Mouse (Mus musculus) retina, postnatal 1 day (tissue): ENCODE data around the gene Fktn.
"Not testable (repeated sequence)": the region's sequence is repeated elsewhere in the genome, so short reads cannot be mapped to it uniquely, and the experiment has no call there.

Source experiments
- DNase-seq: peaks from one replicate; pipeline ENCODE4 v3.0.0-alpha.2; 2012

The Fktn gene

GRCm38 (mm10) chr4:53713704-53714050 lies at the start of gene Fktn:
TSS of gene Fktn (plus strand) at chr4:53713998.
- DNase-seq, result no peak

- DNase-seq, result no peak
These were observed 31.7 kb upstream of the Fktn start for GRCm38 (mm10) chr4:53682092-53682491.

GRCm38 (mm10) chr4:53688965-53689364 lies 24.8 kb upstream of the Fktn start:
- no peak for DNase-seq

- no peak for DNase-seq
These were observed 22.4 kb upstream of the Fktn start for GRCm38 (mm10) chr4:53691418-53691817.

- not testable (repeated sequence) for DNase-seq
These were observed 4.6 kb upstream of the Fktn start for GRCm38 (mm10) chr4:53709166-53709565.

GRCm38 (mm10) chr4:53710021-53710420 lies 3.8 kb upstream of the Fktn start:
- no peak for DNase-seq

DNA sequence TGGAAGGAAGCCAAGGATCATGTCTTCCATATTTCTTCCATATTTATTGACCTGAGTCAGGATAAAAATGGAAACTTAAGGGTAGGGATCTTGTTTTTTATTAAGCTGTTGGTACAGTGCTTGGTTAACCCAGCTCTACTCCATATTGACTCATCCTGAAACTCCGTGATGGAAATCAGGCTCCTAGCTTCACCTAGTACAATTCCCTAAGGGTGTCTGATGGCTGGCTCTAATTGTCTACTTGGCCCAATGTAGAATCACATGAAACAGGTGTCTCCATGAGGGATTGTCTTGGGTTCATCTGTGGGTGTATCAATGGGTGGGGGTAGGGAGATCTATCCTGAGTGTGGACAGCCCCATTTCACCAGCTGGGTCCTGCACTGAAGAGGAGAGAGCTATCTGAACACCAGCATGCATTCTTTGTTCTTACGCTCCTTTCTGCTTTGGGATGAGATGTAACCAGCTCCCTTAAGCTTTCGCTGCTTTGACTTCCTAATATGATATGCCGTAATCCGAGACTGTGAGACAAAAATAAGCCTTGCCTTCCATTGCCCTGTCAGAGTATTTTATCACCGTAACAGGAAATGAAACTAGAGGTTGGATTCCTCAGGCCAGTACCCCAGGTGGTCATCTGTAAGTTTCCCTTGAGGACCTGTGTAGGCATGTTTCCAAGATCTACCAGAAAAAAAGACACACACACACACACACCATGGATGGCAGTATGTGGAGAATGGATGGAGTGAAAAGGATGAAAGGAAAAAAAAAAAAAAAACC lies 3.1 kb upstream of the Fktn start:
- no peak for DNase-seq

DNA sequence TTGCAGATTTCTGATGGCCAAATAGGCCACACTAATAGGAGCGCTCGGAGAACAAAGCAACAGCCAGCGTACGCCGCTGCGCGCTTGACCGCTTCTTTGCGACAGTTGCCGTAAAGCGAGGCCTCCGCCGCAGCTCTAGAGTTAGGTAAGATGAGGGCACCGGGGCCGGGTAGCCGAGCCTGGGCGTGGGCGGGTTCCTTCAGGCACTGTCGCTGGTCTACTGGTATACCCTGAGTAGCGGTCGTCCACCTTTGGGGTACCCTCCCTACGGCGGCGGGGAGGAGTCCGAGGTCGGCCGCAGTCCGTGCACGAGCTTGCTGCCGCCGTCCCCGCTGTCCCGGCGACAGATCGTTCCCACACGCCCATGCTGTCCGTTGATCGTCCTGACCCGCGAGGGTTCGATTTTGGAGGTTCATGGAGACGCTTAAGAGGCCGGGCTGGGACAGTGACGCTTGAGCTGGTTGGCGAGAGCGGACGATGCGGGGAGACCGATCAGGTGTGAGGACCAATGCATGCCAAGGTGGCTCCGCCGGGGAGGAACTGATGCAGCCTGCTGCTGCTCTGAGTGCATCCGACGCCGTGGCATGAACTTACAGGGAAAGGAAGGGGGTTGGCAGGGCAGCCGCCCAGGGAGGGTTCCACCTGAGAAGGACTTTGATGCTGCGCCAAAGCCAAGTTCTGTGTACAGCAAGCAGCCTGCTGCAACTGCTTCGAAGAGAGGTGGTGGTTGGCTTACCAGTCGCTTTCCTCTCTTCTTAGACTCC lies 435 bp downstream of the Fktn start:
- peak; percentile 96 for DNase-seq

GRCm38 (mm10) chr4:53715977-53716376 lies 2.2 kb downstream of the Fktn start:
- no peak for DNase-seq

- DNase-seq, result no peak
These were observed 3.7 kb downstream of the Fktn start for GRCm38 (mm10) chr4:53717546-53717945.

DNA sequence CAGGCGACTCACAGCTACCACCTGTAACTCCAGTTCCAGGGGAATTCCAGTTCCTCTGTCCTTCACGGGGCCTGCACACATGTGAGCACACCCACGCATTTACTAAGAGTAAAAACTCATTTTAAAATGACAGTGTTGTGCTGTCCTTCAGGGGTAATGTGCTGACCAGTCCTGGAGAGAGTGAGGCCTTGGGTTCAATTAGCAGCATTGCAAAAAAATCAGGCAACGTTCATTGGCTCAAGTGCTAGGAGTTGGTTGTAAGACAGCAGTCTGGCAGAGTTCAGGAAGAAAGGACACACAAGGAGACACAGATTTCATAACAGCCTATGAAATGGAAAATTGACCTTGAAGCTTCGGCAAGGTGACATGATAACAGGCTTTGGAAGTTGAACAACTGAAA lies 4.5 kb downstream of the Fktn start:
- DNase-seq, result no peak

DNA sequence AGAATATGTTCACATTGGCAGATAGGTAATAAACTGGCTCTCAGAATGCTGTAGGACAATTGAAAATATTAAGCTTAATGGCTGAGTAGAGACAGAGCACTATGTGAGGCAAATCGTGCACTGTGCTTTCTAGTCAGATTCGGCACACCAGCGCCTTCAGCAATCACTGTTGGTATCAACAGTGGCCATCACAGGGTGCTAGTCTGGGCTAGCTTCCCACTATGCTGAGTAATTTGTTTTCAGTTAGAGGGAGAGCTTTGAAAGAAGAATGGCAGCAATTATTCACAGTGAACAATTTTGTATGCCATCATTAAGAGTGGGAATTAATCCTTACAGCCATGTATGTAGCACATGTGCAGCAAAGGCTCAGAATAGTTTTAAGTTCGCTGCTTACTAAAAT lies 8.7 kb downstream of the Fktn start:
- peak; percentile 67 for DNase-seq

GRCm38 (mm10) chr4:53726100-53726499 lies 12.3 kb downstream of the Fktn start:
- not testable (repeated sequence) for DNase-seq

- no peak for DNase-seq
These were observed 14.3 kb downstream of the Fktn start for GRCm38 (mm10) chr4:53728121-53728520.

GRCm38 (mm10) chr4:53738956-53739616 lies 25.3 kb downstream of the Fktn start:
- DNase-seq, result peak; percentile 78

GRCm38 (mm10) chr4:53749831-53750230 lies 36.0 kb downstream of the Fktn start:
- DNase-seq, result no peak

DNA sequence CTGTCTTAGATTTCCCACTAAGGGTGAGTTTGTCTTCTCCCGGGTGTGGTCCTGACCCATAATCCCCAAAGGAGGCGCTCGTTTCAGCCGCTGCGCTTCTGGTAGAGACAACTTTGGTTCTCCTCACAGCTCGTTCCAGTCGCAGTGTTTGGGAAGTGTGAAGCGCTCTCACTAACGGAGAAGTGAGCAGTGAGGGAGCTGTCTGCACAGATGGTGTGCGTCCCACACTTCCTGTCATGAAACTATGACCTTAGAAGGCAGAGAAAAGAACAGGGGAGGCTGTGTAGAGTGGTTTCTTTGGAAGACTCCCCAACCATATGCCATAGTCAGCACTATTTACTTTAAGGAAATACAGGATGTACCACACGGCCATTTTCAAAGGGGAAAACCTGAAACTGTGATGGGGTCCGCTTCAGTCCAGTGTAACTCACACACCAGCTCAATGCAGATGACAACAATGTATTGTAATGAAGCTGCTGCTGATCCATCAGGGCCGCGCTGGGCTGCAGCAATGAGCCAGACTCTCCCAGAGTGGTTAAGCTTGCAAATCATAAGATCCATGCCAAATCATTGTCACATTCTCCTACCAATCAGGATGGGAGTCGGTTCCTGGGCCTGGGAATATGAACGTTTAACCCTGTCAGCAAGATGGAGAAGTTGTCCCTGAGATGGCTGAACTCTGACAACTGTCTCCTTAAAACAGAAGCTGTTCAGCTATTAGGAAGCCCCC lies 36.8 kb downstream of the Fktn start:
- DNase-seq, result peak; percentile 17

DNA sequence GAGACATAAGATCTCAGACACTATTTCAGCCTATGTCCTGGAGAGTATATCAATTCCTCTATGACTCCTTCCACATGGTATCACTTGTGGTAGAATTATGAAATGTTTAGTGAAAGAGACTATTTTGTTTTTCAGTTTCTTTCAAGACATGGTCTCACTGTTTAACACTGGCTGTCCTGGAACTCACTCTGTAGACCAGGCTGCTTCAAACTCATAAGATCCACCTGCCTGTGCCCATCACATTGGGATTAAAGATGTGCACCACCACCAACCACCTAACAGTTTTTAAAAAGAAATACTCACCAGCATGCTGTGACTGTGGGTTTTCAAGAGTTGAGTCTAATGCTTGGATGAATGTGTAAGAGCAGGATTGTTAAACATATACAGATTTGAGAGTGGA lies 43.2 kb downstream of the Fktn start:
- DNase-seq, result no peak

GRCm38 (mm10) chr4:53758764-53759163 lies 45.0 kb downstream of the Fktn start:
- DNase-seq, result no peak

- DNase-seq, result no peak
These were observed 45.9 kb downstream of the Fktn start for GRCm38 (mm10) chr4:53759678-53760077.

- DNase-seq, result no peak
These were observed 48.7 kb downstream of the Fktn start for GRCm38 (mm10) chr4:53762501-53762900.

- no peak for DNase-seq
These were observed 57.3 kb downstream of the Fktn start for GRCm38 (mm10) chr4:53770958-53771735.
